Mouse (Mus musculus): ENCODE results near the gene Cnp. TPM values are rescaled to one million over a fixed set of nuclear protein-coding genes. Genes with fewer than 3 reads are reported as not detected.
"Not testable (repeated sequence)": the region's sequence is repeated elsewhere in the genome, so short reads cannot be mapped to it uniquely, and the experiment has no call there.

Gene Cnp
- polyA plus RNA-seq, 1 experiment from 2014 or later = 31.7 TPM

DNA sequence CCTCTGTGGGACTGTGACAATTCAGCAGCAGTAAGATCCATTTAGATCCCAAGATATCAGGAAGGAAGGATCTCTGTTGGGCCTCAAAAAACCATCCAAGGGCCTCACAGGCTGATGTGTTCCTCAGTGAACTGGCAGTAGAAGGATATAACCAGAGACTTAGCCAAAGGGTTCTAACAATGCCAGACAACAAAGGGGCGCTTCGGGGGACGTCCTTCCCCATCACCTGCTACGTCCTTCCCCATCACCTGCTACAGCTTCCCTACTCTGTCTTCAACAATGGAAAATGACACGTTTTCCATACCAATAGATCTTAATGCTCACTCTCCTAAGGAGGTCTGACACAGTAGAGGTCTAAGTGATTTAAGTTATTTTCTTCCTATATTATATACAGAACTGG, 41.6 kb downstream of the Cnp start:
- H3K9me3 ChIP-seq = no peaks in the 10 kb centered on the region
- H3K4me1 ChIP-seq = peaks cover 17% of the 10 kb centered on the region
- H3K27me3 ChIP-seq = no peaks in the 10 kb centered on the region
- no peak for ATAC-seq (ENCODE audit: low FRiP score, low read depth)
- no peak overlapping the region for H3K4me3 ChIP-seq
- H3K27ac ChIP-seq = no peak overlapping the region
- WGBS = 91% methylated on average over 5 of the region's 5 CpGs
- no peak overlapping the region for H3K9ac ChIP-seq
- no peak overlapping the region for H3K4me2 ChIP-seq (replicated peaks)
- peaks cover 16% of the 10 kb centered on the region for H3K36me3 ChIP-seq

GRCm38 (mm10) chr11:100616836-100617235, 42.1 kb downstream of the Cnp start:
- ATAC-seq (ENCODE audit: low FRiP score, low read depth); H3K27ac ChIP-seq; H3K4me3 ChIP-seq; H3K27me3 ChIP-seq; H3K9me3 ChIP-seq; H3K4me2 ChIP-seq (replicated peaks); H3K9ac ChIP-seq: not testable (repeated sequence)
- Histone ChIP-seq H3K4me1 (peaks cover 17% of the 10 kb centered on the region), H3K36me3 (peaks cover 13% of the 10 kb centered on the region)
- 94% methylated on average over 7 of the region's 7 CpGs for WGBS

- 82% methylated on average over 4 of the region's 4 CpGs for WGBS
- peak overlapping the region; percentile 86 for H3K4me2 ChIP-seq (replicated peaks)
- H3K4me1 ChIP-seq = peaks cover 19% of the 10 kb centered on the region
- H3K27me3 ChIP-seq = no peaks in the 10 kb centered on the region
- H3K36me3 ChIP-seq = peaks cover 7% of the 10 kb centered on the region
- peak overlapping the region; percentile 95 for H3K4me3 ChIP-seq
- H3K9me3 ChIP-seq = no peaks in the 10 kb centered on the region
- no peak overlapping the region for H3K9ac ChIP-seq
- no peak overlapping the region for H3K27ac ChIP-seq
- no peak for ATAC-seq (ENCODE audit: low FRiP score, low read depth)
These were observed 42.8 kb downstream of the Cnp start for GRCm38 (mm10) chr11:100617480-100617879.

GRCm38 (mm10) chr11:100618761-100619484, 44.2 kb downstream of the Cnp start, which contains the start of gene Nkiras2:
Nkiras2 (plus strand) TSS chr11:100619244.
- Histone ChIP-seq H3K9ac (peak within 1 kb of the TSS; percentile 92), H3K27ac (peak within 1 kb of the TSS; percentile 95), H3K27me3 (no peaks in the 10 kb centered on the region), H3K4me1 (peaks cover 27% of the 10 kb centered on the region), H3K36me3 (peaks cover 6% of the 10 kb centered on the region), H3K4me3 (peak within 1 kb of the TSS; percentile 95), H3K4me2 (replicated peaks) (peak within 1 kb of the TSS; percentile 86), H3K9me3 (no peaks in the 10 kb centered on the region)
- WGBS = under 1% methylated on average over 36 of the region's 36 CpGs
- ATAC-seq (ENCODE audit: low FRiP score, low read depth) = peak; percentile 52

DNA sequence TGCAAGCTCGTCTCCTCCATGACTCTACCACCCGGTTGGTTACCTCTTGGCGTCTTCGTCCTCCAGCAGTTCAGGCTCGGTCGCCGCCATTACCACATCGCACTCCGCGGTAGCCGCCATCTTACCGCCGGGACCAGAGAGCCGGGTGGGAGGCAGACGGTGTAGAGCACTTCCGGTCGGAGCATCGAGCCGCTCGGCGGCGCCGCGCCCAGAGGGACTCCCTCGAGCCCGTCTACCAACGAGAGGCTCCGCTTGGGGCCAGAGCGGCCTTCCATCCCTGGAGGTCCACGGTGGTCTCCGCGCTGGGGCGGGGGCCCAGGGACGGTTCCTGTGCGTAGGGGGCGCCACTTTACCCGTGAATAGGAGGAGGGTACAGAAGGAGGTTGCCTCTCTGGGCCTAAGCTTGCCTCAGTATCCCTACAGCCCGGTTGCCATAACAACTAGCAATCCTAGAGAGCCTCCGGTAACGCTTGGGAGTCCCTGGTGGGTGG, 44.8 kb downstream of the Cnp start:
- H3K4me2 ChIP-seq (replicated peaks) = peak overlapping the region; percentile 86
- peak overlapping the region; percentile 95 for H3K4me3 ChIP-seq
- ATAC-seq (ENCODE audit: low FRiP score, low read depth) = peak; percentile 96
- H3K4me1 ChIP-seq = peaks cover 32% of the 10 kb centered on the region
- H3K9ac ChIP-seq = peak overlapping the region; percentile 92
- H3K9me3 ChIP-seq = no peaks in the 10 kb centered on the region
- WGBS = under 1% methylated on average over 40 of the region's 40 CpGs
- H3K27me3 ChIP-seq = no peaks in the 10 kb centered on the region
- H3K27ac ChIP-seq = peak overlapping the region; percentile 95
- peaks cover 7% of the 10 kb centered on the region for H3K36me3 ChIP-seq

- H3K4me3 ChIP-seq = peak within 1 kb of the TSS; percentile 95
- no peaks in the 10 kb centered on the region for H3K9me3 ChIP-seq
- H3K36me3 ChIP-seq = peaks cover 12% of the 10 kb centered on the region
- peak within 1 kb of the TSS; percentile 86 for H3K4me2 ChIP-seq (replicated peaks)
- H3K27me3 ChIP-seq = no peaks in the 10 kb centered on the region
- H3K27ac ChIP-seq = peak within 1 kb of the TSS; percentile 95
- peak within 1 kb of the TSS; percentile 92 for H3K9ac ChIP-seq
- no peak for ATAC-seq (ENCODE audit: low FRiP score, low read depth)
- WGBS = 3% methylated on average over 11 of the region's 11 CpGs
- peaks cover 32% of the 10 kb centered on the region for H3K4me1 ChIP-seq
These were observed 45.3 kb downstream of the Cnp start, which contains the start of gene Dnajc7 for GRCm38 (mm10) chr11:100619982-100620381. Dnajc7 (minus strand) TSS chr11:100620168.

DNA sequence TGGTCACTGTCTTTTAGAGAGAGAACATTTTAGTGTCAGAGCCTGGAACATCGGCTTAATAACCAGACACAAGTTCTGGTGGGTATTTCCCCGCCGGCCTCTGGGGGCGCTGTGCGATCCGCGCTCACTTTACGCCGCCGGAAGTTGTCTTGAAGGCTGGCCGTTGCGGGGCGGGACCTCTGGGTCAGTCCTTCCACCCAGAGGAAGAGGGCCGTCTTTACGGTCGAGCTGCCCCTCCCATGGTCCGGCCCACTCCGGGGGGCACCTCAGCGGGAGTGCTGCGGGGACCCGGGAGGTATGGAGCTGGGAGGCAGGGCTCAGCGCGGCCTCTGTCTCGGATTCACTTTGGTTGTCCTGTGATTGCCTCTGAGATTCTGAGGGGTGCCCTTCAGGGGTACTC, 48.0 kb downstream of the Cnp start:
- H3K4me2 ChIP-seq (replicated peaks) = peak overlapping the region; percentile 71
- H3K36me3 ChIP-seq = peaks cover 29% of the 10 kb centered on the region
- H3K27ac ChIP-seq = peak overlapping the region; percentile 79
- WGBS = under 1% methylated on average over 24 of the region's 24 CpGs
- peak; percentile 74 for ATAC-seq (ENCODE audit: low FRiP score, low read depth)
- H3K4me3 ChIP-seq = peak overlapping the region; percentile 78
- peaks cover 29% of the 10 kb centered on the region for H3K4me1 ChIP-seq
- no peaks in the 10 kb centered on the region for H3K9me3 ChIP-seq
- H3K27me3 ChIP-seq = no peaks in the 10 kb centered on the region
- H3K9ac ChIP-seq = peak overlapping the region; percentile 84

DNA sequence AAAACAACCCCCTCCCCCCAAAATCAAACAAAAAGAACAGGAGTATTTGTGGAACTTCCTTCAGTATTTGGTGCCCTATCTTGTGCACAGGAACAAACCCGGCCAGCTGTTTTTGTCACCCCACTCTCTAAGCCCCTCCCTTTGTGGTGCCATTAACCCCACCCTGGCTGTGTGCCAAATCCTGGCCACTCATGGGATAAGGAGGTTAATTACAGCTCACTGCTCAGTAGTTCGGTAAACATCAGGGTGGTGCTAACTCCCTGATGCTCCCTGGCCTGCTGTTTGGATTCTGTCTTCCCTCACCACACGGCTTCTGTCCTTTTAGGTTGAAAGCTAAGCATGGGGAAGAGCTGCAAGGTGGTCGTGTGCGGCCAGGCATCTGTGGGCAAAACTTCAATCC, 49.2 kb downstream of the Cnp start:
- Histone ChIP-seq H3K27ac (no peak overlapping the region), H3K9ac (peak overlapping the region; percentile 84), H3K4me2 (replicated peaks) (peak overlapping the region; percentile 71), H3K9me3 (no peaks in the 10 kb centered on the region), H3K4me3 (peak overlapping the region; percentile 78), H3K4me1 (peaks cover 21% of the 10 kb centered on the region), H3K27me3 (no peaks in the 10 kb centered on the region), H3K36me3 (peaks cover 29% of the 10 kb centered on the region)
- WGBS = 37% methylated on average over 5 of the region's 5 CpGs
- no peak for ATAC-seq (ENCODE audit: low FRiP score, low read depth)

DNA sequence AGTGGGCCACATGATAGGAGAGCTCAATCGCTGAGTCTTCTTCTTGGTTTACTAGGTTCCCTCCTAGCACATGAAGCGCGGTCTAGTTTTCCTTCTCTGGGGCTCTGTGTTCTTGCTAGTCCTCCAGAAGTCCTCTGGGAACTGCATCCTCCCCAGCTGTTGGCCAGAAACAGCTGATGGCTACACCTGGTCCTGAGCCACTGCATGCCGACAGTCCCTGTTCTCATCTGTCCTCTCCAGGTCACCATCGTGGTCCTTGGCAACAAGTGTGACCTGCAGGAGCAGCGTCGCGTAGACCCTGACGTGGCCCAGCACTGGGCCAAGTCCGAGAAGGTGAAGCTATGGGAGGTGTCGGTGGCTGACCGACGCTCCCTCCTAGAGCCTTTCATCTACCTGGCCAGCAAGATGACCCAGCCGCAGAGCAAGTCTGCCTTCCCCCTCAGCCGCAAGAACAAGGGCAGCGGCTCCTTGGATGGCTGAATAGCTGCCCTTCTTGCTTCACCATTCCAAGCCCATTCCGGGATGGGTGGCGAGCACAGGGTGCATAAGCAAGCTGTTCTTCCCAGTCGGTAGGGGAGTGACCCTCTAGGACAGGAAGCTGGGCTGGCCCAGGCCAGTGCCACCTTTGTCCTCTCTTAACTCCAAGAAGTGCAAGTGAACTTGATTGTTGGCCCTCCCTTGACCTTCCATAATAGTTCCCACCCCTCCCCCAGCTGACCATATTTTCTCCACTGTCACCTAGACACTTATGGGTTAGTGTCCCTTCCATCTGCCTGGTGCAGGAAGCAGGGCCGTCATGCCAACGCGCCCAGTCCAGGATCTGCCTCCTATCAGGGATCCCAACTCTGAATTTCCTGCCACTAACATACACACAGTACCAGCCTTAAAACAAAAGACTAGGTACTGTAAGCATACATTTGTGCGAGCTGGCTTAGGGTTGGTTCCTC, 51.3 kb downstream of the Cnp start:
- Histone ChIP-seq H3K9me3 (no peaks in the 10 kb centered on the region), H3K27ac (no peak overlapping the region), H3K36me3 (peaks cover 29% of the 10 kb centered on the region), H3K4me3 (no peak overlapping the region), H3K4me2 (replicated peaks) (no peak overlapping the region), H3K9ac (no peak overlapping the region), H3K27me3 (0 out of 2 replicates have a peak, but pooled peaks cover 5% of the 10 kb centered on the region), H3K4me1 (peaks cover 16% of the 10 kb centered on the region)
- no peak for ATAC-seq (ENCODE audit: low FRiP score, low read depth)
- 95% methylated on average over 23 of the region's 23 CpGs for WGBS

DNA sequence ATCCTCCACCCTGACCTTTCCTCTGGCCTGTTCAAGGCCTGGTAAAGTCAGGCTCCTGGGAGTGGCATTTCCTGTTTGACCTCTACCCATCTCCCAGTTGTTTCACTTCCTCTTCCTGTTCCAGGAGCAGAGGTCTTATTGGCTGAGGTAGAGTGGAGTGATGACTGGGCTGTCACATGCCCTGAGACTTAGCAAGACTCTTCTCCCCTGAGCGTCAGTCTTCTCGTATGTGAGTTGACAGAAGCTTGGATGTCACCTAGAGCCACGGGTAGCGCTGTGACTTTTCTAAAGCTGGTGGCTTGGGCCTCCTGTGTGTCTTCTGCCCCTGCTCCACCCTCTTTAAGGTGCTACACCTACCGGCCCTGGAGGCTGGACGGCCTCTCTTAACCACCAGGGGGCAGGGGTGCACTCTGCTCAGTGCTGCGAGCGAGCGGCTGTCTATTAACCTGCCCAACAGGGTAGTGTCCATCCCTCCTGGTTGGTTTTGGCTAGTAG, 52.0 kb downstream of the Cnp start:
- H3K4me2 ChIP-seq (replicated peaks) = no peak overlapping the region
- ATAC-seq (ENCODE audit: low FRiP score, low read depth) = peak; percentile 37; the same call in 1 of the 2 replicates
- H3K27me3 ChIP-seq = 0 out of 2 replicates have a peak, but pooled peaks cover 5% of the 10 kb centered on the region
- no peak overlapping the region for H3K4me3 ChIP-seq
- no peak overlapping the region for H3K9ac ChIP-seq
- 18% methylated on average over 9 of the region's 9 CpGs for WGBS
- no peaks in the 10 kb centered on the region for H3K9me3 ChIP-seq
- peaks cover 29% of the 10 kb centered on the region for H3K36me3 ChIP-seq
- H3K27ac ChIP-seq = no peak overlapping the region
- H3K4me1 ChIP-seq = peaks cover 16% of the 10 kb centered on the region

DNA sequence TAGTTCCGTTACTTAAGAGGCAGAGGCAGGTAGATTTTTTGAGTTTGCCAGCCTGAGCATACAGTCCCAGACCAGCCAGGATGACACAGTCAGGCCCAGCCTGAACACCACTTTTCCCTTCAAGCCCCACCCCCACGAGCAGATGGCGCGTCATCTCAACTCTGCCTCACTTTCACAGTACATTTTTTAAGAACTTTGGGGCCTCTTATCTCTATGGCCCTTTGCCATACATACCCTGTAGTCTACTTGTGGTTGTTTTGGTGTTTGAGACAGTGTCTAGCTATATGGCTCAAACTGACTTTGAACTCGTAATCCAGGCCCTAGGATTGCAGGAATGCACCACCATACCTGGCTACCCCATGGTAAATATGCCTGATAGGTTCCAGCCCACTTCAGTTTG, 53.4 kb downstream of the Cnp start:
- Histone ChIP-seq H3K27ac (no peak overlapping the region), H3K36me3 (peaks cover 29% of the 10 kb centered on the region), H3K9ac (no peak overlapping the region), H3K4me3 (no peak overlapping the region), H3K27me3 (0 out of 2 replicates have a peak, but pooled peaks cover 11% of the 10 kb centered on the region), H3K4me1 (peaks cover 12% of the 10 kb centered on the region), H3K9me3 (no peaks in the 10 kb centered on the region), H3K4me2 (replicated peaks) (no peak overlapping the region)
- no peak for ATAC-seq (ENCODE audit: low FRiP score, low read depth)
- WGBS = 93% methylated on average over 5 of the region's 5 CpGs

Measured in limb, embryonic 13.5 days (tissue).